ENCODE assay signal across 12 mouse cellular contexts in the genomic region with DNA sequence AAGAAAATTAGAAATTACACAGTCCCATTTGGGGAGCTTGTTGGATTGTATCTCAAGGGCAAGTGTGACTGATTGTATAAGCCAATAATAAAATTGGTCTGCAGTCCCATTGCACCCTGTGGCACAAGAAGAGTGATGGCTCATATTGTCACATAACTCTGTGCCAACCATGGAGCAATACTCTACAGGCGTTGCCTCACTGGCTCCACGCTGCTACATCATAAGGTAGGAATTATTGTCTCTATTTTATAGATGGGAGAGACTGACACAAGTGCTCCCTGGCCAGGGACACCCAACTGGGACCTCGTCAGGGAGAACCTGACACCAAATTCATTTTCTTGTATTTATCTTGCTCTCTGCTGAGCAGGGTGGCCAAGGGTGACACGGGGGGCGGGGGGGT.
"Had no signal": no experiment of that assay in that cellular context is flagged by ENCODE, and none has a peak within 500 bp of the region (broad histone marks: within the 10 kb centered on the region; RNA-seq: fewer than 3 reads in every experiment).

No protein-coding gene starts in this region.

- DNase-seq: kidney, postnatal 25 days; layer of hippocampus, adult 9-11 months; liver, embryonic 13.5 days; lung, adult 2 months; lung, postnatal 14 days; lung, postnatal 4 days; midbrain, embryonic 14.5 days; right cerebral cortex, postnatal 14 days; right cerebral cortex, postnatal 4 days; thymus, adult 2 months; thymus, postnatal 14 days; thymus, postnatal 4 days had no signal
